In genomic region chr6:102319755-102320154, GRCm38 (mm10) we compare ENCODE assay signal across 18 mouse cellular contexts.
"Had no signal": no experiment of that assay in that cellular context is flagged by ENCODE, and none has a peak within 500 bp of the region (broad histone marks: within the 10 kb centered on the region; RNA-seq: fewer than 3 reads in every experiment).

No protein-coding gene starts in this region.

- H3K9ac ChIP-seq: liver, embryonic 14.5 days; lung, embryonic 14.5 days; neural tube, embryonic 13.5 days; neural tube, embryonic 15.5 days had no signal

- H3K4me2 ChIP-seq: lung, embryonic 14.5 days; neural tube, embryonic 13.5 days; neural tube, embryonic 15.5 days had no signal

- ATAC-seq: midbrain, embryonic 16.5 days had no signal

- H3K27me3 ChIP-seq: neural tube, embryonic 13.5 days; neural tube, embryonic 15.5 days had no signal

- H3K27ac ChIP-seq: liver, embryonic 14.5 days; midbrain, embryonic 10.5 days; neural tube, embryonic 13.5 days; neural tube, embryonic 15.5 days had no signal

- H3K9me3 ChIP-seq: midbrain, embryonic 10.5 days; neural tube, embryonic 13.5 days; neural tube, embryonic 15.5 days had no signal

- H3K4me1 ChIP-seq: midbrain, embryonic 10.5 days; neural tube, embryonic 13.5 days; neural tube, embryonic 15.5 days had no signal

- DNase-seq: lung, adult 18-20 months; lung, embryonic 14.5 days; lung, postnatal 10 days; lung, postnatal 4 days; midbrain, embryonic 14.5 days; right cerebral cortex, adult 18-20 months; right cerebral cortex, postnatal 25 days; right cerebral cortex, postnatal 4 days; spleen, adult 18-20 months; thymus, adult 18-20 months; thymus, postnatal 14 days; thymus, postnatal 36 days had no signal

- H3K36me3 ChIP-seq: midbrain, embryonic 10.5 days; neural tube, embryonic 13.5 days; neural tube, embryonic 15.5 days had no signal

- H3K4me3 ChIP-seq: midbrain, embryonic 10.5 days; myocyte; neural tube, embryonic 13.5 days; neural tube, embryonic 15.5 days had no signal
